Mouse (Mus musculus) neural tube, embryonic 15.5 days (tissue): Measurements from ENCODE around the gene Grb7. TPM values are rescaled to one million over a fixed set of nuclear protein-coding genes. Genes with fewer than 3 reads are reported as not detected.
A peak's percentile ranks its signal among the peaks of the same experiment; 100 is the strongest.

Experiments
- ATAC-seq: fragments of 200-750 bp; cut with Nextera tagmentation; 2 replicates; pipeline ENCODE4 v1.8.0; 2017; ENCODE audit warnings: mild to moderate bottlenecking, moderate TSS enrichment, moderate library complexity; ENCODE audit not compliant: low FRiP score
- H3K27ac ChIP-seq: fragments of 300-500 bp; sonication (generic); replicated peaks from 2 replicates; pipeline ENCODE4 v1.5.1; 2015; ENCODE audit warnings: mild to moderate bottlenecking, inconsistent platforms
- H3K27me3 ChIP-seq: fragments of 300-500 bp; sonication (generic); replicated peaks from 2 replicates; pipeline ENCODE4 v1.6.1; 2015; ENCODE audit warnings: inconsistent platforms
- H3K36me3 ChIP-seq: fragments of 300-500 bp; sonication (generic); 2 replicates; pipeline ENCODE4 v1.6.1; 2015; ENCODE audit warnings: inconsistent platforms
- H3K4me1 ChIP-seq: fragments of 300-500 bp; sonication (generic); 2 replicates; pipeline ENCODE4 v1.6.1; 2015; ENCODE audit warnings: inconsistent platforms
- H3K4me2 ChIP-seq: fragments of 300-500 bp; sonication (generic); 2 replicates; pipeline ENCODE4 v1.6.1; 2015; ENCODE audit warnings: inconsistent platforms, mild to moderate bottlenecking, moderate library complexity
- H3K4me3 ChIP-seq: fragments of 300-500 bp; sonication (generic); replicated peaks from 2 replicates; pipeline ENCODE4 v1.5.1; 2015; ENCODE audit warnings: mild to moderate bottlenecking, inconsistent platforms
- H3K9ac ChIP-seq: fragments of 300-500 bp; sonication (generic); replicated peaks from 2 replicates; pipeline ENCODE4 v1.6.1; 2015; ENCODE audit warnings: mild to moderate bottlenecking, inconsistent platforms
- H3K9me3 ChIP-seq: fragments of 300-500 bp; sonication (generic); replicated peaks from 2 replicates; pipeline ENCODE4 v1.6.1; 2016; ENCODE audit warnings: inconsistent platforms
- WGBS: fragments of 180-500 bp; shearing (Covaris S2); methylation state at CpG from one replicate; pipeline ENCODE4 v1.1.7; 2015; ENCODE audit warnings: mixed read lengths; 5-methylcytosine and 5-hydroxymethylcytosine counted together
- polyA plus RNA-seq: library from polyadenylated mRNA; unstranded; fragments of >200 nt; fragmentation: Nextera tagmentation; extraction: Ambion mirVana; gene quantifications from 2 replicates; pipeline ENCODE4 v1.2.1, GENCODE M21; 2015

Grb7 gene
- 1.1 and 8.3 TPM in 2 replicates for polyA plus RNA-seq

- Histone ChIP-seq H3K9me3 (no peaks in the 10 kb centered on the region), H3K36me3 (no peaks in the 10 kb centered on the region), H3K4me2 (peak within 1 kb of the TSS; percentile 30), H3K4me1 (peaks cover 10% of the 10 kb centered on the region; the same call in 1 of the 2 replicates), H3K4me3 (peak within 1 kb of the TSS; percentile 4; the same call in 1 of the 2 replicates), H3K9ac (no peak within 1 kb of the TSS), H3K27me3 (peaks cover 37% of the 10 kb centered on the region), H3K27ac (no peak within 1 kb of the TSS)
- WGBS: 17% methylated on average over 5 of the region's 5 CpGs
- no peak for ATAC-seq
These were observed at the start of gene Grb7 for GRCm38 (mm10) chr11:98446213-98446561. Grb7 (plus strand) TSS chr11:98446394.

DNA sequence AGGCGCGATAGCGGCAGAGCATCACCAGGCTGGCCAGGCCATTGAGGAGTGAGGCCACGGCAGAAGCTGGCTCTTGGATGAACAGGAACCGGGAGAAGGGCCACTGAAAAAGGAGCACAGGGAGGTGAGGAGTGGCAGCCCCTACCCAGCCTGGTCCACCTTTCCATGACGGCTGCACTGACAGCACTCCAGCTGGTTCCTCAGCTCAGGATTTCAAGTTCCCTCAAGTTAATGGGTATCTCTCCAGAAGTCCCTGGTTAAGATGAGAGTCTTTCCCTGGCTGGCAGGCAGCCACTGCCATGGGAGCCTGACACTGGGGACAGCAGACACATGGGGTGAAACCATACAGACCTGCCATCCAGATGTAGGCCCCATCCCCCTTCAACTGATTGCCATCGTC lies 48.2 kb upstream of the Grb7 start:
- Histone ChIP-seq H3K9me3 (no peaks in the 10 kb centered on the region), H3K4me2 (no peak overlapping the region), H3K4me1 (peaks cover 17% of the 10 kb centered on the region), H3K9ac (no peak overlapping the region), H3K27me3 (no peaks in the 10 kb centered on the region), H3K4me3 (no peak overlapping the region), H3K36me3 (no peaks in the 10 kb centered on the region), H3K27ac (no peak overlapping the region)
- ATAC-seq: no peak
- WGBS: 91% methylated on average over 7 of the region's 7 CpGs

- H3K4me1 ChIP-seq: peaks cover 14% of the 10 kb centered on the region
- under 1% methylated on average over 40 of the region's 40 CpGs for WGBS
These were observed 46.0 kb upstream of the Grb7 start, which contains the start of gene Pgap3 for GRCm38 (mm10) chr11:98400161-98400726. Pgap3 (minus strand) TSS chr11:98400490.

DNA sequence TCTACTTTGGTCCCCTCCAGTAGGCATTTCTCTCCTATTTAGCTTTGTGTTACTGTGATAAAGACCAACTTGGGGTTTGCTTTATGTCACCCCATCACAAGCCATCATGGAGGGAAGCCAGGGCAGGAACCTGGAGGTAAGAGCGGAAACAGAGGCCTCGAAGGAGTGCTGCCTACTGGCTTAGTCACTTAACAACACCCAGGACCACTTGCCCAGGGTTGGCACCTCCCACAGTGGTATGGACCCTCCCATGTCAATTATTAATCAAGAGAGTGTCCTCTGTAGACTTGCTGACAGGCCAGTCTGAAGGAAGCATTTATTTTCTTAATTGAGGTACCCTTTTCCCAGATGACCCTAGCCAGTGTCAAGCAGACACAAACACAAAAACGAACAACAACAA lies 45.4 kb upstream of the Grb7 start:
- Histone ChIP-seq H3K9ac (peak overlapping the region; percentile 71), H3K4me3 (peak overlapping the region; percentile 79), H3K4me1 (peaks cover 14% of the 10 kb centered on the region), H3K4me2 (peak overlapping the region; percentile 81), H3K27me3 (peaks cover 8% of the 10 kb centered on the region; the same call in 1 of the 2 replicates), H3K9me3 (no peaks in the 10 kb centered on the region), H3K36me3 (no peaks in the 10 kb centered on the region), H3K27ac (peak overlapping the region; percentile 97)
- no peak for ATAC-seq
- WGBS: 49% methylated on average over 3 of the region's 3 CpGs

More at GRCm38 (mm10) chr11:98400161-98400726, 46.0 kb upstream of the Grb7 start, which contains the start of gene Pgap3:
- Histone ChIP-seq H3K9ac (peak within 1 kb of the TSS; percentile 71), H3K36me3 (no peaks in the 10 kb centered on the region), H3K27ac (peak within 1 kb of the TSS; percentile 97), H3K4me2 (peak within 1 kb of the TSS; percentile 81), H3K4me3 (peak within 1 kb of the TSS; percentile 79), H3K27me3 (peaks cover 8% of the 10 kb centered on the region; the same call in 1 of the 2 replicates), H3K9me3 (no peaks in the 10 kb centered on the region)
- peak; percentile 95 for ATAC-seq

- Histone ChIP-seq H3K27ac (no peak overlapping the region), H3K4me2 (no peak overlapping the region), H3K4me3 (no peak overlapping the region), H3K9me3 (no peaks in the 10 kb centered on the region), H3K9ac (no peak overlapping the region), H3K36me3 (no peaks in the 10 kb centered on the region), H3K4me1 (peaks cover 4% of the 10 kb centered on the region; the same call in 1 of the 2 replicates), H3K27me3 (peaks cover 22% of the 10 kb centered on the region)
- ATAC-seq: no peak
- 80% methylated on average over 6 of the region's 6 CpGs for WGBS
These were observed 39.6 kb upstream of the Grb7 start for GRCm38 (mm10) chr11:98406621-98407020.

GRCm38 (mm10) chr11:98408872-98409271 lies 37.3 kb upstream of the Grb7 start:
- H3K4me2 ChIP-seq: 0 out of 2 replicates have a peak overlapping the region, but pooled peaks have one; percentile 3
- H3K4me3 ChIP-seq: no peak overlapping the region
- peaks cover 30% of the 10 kb centered on the region for H3K27me3 ChIP-seq
- H3K4me1 ChIP-seq: peaks cover 22% of the 10 kb centered on the region
- no peak for ATAC-seq
- H3K9me3 ChIP-seq: no peaks in the 10 kb centered on the region
- no peak overlapping the region for H3K9ac ChIP-seq
- 52% methylated on average over 8 of the region's 8 CpGs for WGBS
- H3K27ac ChIP-seq: peak overlapping the region; percentile 46
- H3K36me3 ChIP-seq: no peaks in the 10 kb centered on the region

DNA sequence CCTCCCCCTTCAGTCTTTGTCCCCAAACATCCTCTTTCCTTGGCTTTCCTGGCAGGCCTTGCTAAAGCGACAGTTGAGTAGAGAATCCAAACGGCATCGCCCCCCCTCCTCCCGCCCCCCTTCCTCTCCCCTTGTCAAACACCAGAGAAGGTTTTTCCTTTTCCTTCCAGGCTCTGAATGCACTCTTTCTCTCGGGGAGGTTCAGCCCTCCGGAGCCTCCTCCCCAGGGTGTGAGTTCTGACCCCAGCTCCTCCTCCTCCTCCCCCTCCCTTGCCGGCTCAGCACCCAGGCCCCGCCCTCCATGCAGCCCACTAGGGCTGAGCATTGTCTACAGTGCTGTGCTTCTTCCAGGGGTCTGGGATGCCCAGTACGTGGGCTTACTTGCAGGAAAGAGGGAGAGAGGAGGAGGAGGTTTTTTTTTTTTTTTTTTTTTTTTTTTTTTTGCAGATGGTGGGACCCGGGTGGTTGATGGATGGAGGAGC lies 36.8 kb upstream of the Grb7 start:
- no peak overlapping the region for H3K4me3 ChIP-seq
- H3K9ac ChIP-seq: no peak overlapping the region
- peak overlapping the region; percentile 3; the same call in 1 of the 2 replicates for H3K4me2 ChIP-seq
- peaks cover 28% of the 10 kb centered on the region for H3K27me3 ChIP-seq
- 4% methylated on average over 9 of the region's 10 CpGs for WGBS
- H3K4me1 ChIP-seq: peaks cover 28% of the 10 kb centered on the region
- ATAC-seq: peak; percentile 67; the same call in 1 of the 2 replicates
- peak overlapping the region; percentile 46; the same call in 1 of the 2 replicates for H3K27ac ChIP-seq
- no peaks in the 10 kb centered on the region for H3K9me3 ChIP-seq
- H3K36me3 ChIP-seq: no peaks in the 10 kb centered on the region

GRCm38 (mm10) chr11:98412273-98412796 lies 33.9 kb upstream of the Grb7 start, which contains the start of gene Erbb2:
Erbb2 (plus strand) TSS chr11:98412470.
- peak within 1 kb of the TSS; percentile 67 for H3K9ac ChIP-seq
- WGBS: under 1% methylated on average over 43 of the region's 49 CpGs
- H3K4me3 ChIP-seq: peak within 1 kb of the TSS; percentile 51
- ATAC-seq: peak; percentile 30
- peak within 1 kb of the TSS; percentile 82 for H3K27ac ChIP-seq
- H3K27me3 ChIP-seq: peaks cover 28% of the 10 kb centered on the region
- no peaks in the 10 kb centered on the region for H3K9me3 ChIP-seq
- H3K36me3 ChIP-seq: no peaks in the 10 kb centered on the region
- H3K4me1 ChIP-seq: peaks cover 30% of the 10 kb centered on the region
- peak within 1 kb of the TSS; percentile 96 for H3K4me2 ChIP-seq

GRCm38 (mm10) chr11:98412797-98413301 lies 33.3 kb upstream of the Grb7 start:
- H3K27me3 ChIP-seq: peaks cover 28% of the 10 kb centered on the region
- H3K9ac ChIP-seq: peak overlapping the region; percentile 67
- under 1% methylated on average over 40 of the region's 40 CpGs for WGBS
- H3K4me3 ChIP-seq: peak overlapping the region; percentile 51
- H3K36me3 ChIP-seq: no peaks in the 10 kb centered on the region
- H3K9me3 ChIP-seq: no peaks in the 10 kb centered on the region
- peak overlapping the region; percentile 82 for H3K27ac ChIP-seq
- ATAC-seq: peak; percentile 55
- peaks cover 30% of the 10 kb centered on the region for H3K4me1 ChIP-seq
- peak overlapping the region; percentile 96 for H3K4me2 ChIP-seq

- Histone ChIP-seq H3K4me2 (peak overlapping the region; percentile 96), H3K27ac (0 out of 2 replicates have a peak overlapping the region, but pooled peaks have one; percentile 82), H3K4me1 (peaks cover 30% of the 10 kb centered on the region), H3K9ac (no peak overlapping the region), H3K9me3 (no peaks in the 10 kb centered on the region), H3K4me3 (peak overlapping the region; percentile 51), H3K27me3 (peaks cover 28% of the 10 kb centered on the region), H3K36me3 (no peaks in the 10 kb centered on the region)
- ATAC-seq: no peak
- 11% methylated on average over 7 of the region's 7 CpGs for WGBS
These were observed 32.5 kb upstream of the Grb7 start for GRCm38 (mm10) chr11:98413731-98414130.

DNA sequence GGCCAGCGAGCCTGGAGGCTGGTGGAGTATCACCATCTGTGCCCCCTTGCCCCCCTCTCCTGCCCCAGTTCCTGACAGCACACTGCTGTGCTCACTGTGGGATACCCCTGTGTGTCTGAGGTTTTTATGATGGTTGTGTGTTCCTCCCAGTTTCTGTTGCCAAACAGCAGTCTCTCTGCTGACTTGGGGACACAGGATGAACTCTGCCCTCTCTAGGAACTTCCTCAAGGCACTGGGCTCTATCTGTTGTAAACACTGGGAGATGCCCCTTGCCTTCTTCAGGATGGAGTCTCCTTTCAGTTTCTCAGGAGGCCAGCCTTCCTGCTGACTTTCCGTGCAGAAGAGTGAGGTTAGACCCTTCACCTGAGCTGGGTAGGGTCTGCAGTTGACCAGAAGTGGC lies 32.0 kb upstream of the Grb7 start:
- Histone ChIP-seq H3K4me3 (no peak overlapping the region), H3K27me3 (peaks cover 28% of the 10 kb centered on the region), H3K9me3 (no peaks in the 10 kb centered on the region), H3K4me1 (peaks cover 27% of the 10 kb centered on the region), H3K9ac (no peak overlapping the region), H3K27ac (no peak overlapping the region), H3K4me2 (peak overlapping the region; percentile 96), H3K36me3 (no peaks in the 10 kb centered on the region)
- WGBS: 19% methylated on average over 2 of the region's 2 CpGs
- no peak for ATAC-seq
